Mouse (Mus musculus) ES-CJ7 (cell line): Measurements from ENCODE around the gene Ror1.

Experiments
- DNase-seq: peaks from one replicate; pipeline ENCODE4 v3.0.0; 2011; ENCODE audit warnings: low read depth, low spot score

Ror1 gene

DNA sequence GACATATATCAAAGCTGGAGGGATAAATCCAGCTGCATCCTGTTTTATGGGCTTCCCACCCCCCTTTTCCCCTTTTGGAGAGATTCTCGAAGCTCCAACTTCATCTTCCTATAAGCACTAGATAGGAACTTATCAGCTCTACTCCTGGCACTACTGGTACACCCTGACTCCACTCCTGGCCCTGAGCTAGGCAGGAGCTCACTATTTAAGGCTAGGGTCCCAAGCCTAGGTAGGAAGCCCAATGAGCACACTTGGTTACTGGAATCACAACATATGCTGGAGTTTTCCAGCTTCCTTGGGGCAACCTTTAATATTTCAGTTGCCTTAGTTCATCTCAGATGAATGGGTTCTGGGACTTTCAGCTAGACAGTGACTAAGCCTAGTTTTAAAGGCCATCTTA is 156.5 kb downstream of the Ror1 start:
- DNase-seq: no peak

DNA sequence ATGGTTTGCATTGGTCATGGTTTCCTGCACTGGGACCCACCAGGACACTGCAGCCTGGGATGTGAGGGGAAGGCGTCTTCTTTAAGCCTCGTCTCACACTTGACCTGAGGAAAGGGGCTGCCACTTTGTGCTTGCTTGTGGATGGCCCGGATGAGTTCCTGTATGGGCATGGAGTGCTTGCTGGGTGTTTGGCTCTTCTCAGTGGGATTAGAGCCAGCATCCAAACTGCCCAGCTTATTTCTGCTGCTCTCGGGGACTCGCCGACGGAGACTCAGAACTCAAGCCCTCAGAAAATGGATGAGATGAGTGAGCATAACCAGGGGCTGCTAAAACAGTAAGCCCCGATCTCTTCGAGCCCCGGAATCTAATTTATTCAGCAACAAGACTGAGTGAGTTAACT is 157.1 kb downstream of the Ror1 start:
- DNase-seq: no peak

DNA sequence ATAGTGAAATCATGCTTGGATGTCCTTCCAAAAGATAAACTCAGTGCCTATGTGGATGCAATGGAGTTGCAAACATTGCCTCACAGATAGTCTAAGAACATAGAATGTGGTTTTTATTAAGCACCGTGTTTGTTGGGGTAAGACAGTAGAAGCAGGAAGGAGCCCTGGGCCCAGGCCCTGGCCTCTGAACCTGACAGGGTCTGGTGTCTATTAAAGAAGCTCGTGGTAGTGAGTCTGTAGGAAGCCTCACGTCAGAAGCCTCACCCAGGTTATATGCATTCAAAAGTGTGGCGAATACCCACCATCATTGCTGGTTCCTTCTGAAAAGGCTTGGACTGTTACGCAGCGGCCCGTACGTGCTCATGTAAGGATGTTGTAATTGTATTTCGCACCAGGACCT is 157.8 kb downstream of the Ror1 start:
- no peak for DNase-seq

DNA sequence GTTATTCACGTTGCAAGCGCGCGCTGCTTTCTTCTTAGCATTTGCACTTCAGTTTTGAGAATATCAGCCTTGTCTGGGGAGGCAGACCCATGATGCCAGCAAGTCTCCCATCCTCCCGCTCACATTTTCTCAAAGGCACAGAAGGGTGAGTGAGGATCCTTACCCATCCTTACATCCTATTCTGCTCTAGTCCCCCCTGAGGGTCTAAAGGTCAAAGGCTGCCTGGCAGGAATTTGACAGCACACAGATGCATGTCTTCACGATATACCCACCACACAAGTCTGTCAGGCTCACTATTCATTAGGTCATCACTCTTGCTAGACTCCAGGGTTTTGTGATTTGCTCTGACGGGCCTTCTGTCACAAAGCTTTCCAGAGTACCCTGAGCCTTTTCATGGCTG is 158.2 kb downstream of the Ror1 start:
- no peak for DNase-seq

DNA sequence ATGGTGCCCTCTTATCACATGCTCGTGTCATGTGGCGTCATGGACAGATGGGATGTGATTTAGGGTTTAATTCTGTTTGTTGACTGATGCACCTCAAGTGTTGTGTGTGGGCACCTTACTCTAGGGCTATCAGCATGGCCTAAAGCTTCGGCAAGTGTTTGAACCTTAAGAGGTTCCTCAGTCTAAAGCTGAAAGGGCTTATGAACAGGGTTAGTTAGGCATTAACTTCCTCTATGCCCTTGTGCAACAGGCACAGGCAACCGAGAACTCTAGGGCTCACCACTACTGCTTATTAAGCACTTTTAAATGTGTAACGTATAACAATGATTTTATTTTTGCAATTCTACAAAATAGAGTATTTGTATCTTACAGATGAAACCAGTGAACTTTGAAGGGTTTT is 162.9 kb downstream of the Ror1 start:
- no peak for DNase-seq

DNA sequence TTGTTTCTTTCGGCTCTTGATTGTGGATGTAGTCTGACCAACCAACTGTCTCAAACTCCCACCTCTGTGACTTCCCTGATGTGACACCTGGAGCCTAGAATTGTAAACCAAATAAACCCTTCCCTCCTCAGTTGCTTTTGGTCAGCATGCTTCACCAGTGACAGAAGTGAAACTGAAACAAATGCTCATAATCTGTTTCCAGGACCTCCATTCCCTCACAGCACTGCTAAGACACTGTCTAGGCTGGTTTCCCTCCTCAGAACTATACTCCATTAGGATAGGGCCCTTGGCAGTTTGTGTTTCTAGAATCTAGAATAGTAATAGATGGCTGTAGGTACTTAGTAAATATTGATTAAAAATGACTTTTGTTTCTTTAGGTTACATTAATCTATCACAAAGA is 168.3 kb downstream of the Ror1 start:
- DNase-seq: no peak

DNA sequence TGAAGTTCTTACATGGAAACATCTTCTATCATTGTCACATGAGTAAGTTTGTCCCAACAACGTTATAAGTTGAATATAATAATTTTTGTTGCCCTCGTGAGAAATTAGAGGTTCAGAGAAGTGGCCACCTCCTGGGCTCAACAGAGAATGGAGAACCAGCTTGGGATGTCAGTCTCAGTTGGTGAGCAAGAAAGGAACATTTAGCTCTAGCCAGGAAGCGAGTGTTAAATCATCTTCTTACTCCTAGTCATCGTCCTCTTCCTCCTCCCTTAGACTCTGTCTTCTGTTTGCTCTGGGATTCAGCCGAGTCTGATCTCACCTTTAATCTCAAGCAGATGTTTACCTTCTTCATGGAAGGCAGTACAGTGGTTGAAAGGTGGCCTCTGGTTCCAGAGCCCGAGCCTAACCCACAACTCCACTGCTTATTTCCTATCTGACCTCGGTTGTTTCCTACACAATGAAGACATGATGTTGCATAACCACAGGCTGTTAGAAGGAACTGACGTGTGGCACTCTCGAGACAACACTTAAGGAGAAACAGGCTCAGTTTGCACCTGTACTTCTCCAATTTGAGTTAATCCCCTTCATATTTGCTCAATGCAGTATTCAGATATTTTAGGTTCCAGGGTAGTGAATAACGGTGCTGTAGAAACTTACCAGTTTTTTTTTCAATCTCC is 175.6 kb downstream of the Ror1 start:
- DNase-seq: no peak

DNA sequence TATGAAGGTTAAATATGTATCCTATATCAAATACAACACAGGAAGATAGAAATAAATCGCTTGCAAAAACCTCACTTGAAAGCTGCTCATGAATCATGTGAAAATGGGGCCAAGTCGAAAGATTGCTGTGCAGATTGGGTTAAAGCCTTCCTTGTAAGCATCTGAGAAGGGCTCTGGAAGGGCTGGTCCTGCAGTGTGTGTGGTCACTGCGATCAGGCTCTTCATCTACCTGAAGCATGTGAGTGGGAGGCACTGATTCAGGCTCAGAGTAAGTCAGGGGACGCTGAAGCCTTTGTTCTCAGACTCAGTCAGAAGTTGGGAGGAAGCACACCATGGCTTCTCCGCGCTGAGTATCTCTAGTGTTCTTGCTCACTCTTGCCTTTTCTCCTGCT is 176.1 kb downstream of the Ror1 start:
- DNase-seq: no peak

DNA sequence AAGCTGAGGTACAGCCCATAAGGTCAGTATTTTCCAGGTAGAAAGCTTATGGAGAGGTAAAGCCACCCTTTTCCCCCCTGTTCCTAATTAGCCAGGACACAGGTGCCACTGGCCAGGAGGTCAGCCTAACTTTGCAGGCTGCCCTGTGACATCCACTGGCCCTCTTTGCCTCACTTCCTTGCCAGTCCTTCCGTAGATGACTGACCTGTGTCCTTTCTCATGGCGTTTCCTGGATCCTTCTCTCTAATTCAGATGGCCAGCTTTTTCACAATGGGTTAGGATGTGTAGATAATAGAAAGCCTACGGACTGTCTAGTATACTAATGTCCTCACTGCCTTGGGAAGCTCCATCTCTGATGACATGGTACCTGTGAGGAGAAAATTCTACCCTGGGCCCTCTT is 177.8 kb downstream of the Ror1 start:
- no peak for DNase-seq

DNA sequence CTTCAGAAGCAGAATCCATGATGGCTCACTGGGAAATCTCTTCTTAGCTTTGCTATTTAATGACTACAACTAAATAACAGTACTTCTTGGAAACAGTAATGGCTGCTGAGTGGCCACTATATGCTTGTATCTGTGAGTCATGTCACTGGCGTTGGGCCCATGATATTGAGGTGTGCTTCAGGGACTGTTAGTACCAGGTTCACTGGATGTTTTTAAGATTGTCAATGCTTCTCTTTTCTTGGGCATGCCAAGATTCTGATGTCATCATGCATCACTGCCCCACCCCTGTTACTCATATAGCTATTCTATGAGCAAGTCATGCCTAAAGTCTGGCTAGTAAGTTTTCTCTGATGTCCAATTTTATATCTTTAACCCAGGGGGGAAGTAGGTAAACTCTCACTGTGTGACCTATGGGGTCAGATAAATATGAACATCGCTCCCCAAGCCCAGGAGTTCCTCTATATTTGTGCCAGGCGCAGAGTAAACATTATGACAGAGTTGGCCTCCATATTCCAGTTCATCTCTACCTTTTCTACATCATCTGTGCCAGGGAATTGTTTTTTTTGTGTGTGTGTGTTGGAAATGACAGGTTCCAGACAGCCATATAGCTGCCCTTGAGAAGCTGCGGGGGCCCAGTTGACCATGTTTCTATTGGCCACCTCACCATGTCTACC is 178.4 kb downstream of the Ror1 start:
- DNase-seq: no peak

DNA sequence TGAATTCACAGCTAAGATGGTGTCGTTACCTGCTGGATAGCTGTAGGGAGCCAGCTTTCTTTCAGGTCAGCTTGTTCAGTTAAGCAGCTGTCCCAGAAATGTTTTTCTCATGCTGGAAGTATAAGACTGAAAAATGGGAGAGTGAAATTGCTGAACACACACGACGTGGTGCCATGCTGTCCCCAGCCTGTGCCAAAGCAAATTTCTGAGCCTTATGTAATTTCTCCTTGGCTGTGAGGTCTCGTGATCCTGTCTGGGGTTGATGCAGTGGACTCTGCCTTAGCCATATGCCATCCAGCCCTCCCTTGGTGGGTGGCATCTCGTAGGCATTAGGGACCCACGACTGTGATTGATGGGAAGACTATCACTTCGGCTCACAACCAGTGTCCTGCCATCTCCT is 180.9 kb downstream of the Ror1 start:
- DNase-seq: no peak

DNA sequence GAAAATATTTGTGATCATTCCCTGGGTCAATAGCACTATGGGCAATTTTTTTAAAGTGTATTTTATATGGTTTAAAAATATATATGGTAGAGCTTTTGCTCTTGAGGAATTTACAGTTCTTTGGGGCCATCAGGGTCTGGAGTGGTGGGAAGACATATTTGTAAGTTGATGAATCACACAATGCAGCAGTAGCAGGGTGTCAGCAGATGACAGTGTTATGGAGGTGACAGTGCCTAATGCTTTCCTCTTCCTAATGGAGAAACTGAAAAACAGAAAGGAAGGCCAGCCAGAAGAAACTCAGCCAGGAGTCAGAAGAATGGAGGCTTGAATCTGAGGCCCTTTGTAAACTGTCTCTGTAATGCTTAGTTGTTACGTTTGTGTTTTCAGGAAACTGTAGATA is 181.4 kb downstream of the Ror1 start:
- no peak for DNase-seq

DNA sequence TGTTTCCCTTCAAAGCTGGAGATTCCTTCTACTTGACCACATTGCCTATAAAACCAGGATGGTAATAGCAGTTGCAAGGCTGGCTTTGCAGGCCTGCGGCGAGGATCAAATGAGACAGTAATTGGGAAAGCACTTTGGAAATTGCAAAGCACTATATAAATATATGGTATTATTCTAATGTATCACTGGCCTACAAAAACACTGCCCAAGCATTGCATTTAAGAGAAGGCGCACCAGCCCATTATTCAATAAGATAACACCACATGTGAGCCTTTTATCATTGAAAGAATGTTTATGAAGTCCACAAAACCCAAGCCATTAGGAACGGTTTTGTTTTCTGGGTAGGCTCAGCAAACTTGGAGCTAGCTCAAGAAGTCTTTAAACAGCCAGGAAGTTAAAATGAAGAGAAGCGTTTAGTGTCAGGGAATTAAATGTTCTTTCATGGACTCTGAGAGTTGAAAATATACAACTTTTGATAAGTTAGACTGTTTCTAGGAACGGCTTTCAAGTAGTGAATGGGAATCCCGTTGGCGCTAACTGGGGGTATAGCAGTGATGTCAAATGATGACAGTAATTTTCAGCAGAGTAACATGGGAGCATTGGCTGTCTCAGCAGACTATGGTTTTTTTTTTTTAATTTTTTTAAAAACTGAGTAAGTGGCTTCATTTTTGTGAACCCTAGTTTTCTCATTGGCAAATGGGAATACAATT is 187.7 kb downstream of the Ror1 start:
- DNase-seq: no peak

DNA sequence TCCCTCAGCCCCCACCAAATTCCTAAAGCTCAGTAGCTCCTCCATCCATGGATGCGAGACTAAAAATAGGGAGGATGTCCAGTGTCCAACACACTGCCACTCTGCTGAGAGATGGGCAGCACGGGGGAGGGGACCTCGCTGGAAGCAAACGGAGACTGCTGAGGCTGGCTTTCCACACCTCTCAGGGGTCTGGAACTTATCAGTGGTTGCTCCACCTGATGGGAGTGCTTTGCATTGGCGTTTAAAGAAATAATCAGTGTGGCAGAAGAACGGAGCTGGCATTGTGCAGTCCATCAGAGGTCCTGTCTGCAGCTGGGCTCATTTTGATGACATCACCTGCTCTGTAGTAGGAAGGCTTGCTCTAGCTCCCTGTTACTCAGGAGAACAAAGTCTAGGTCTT is 188.9 kb downstream of the Ror1 start:
- DNase-seq: no peak

DNA sequence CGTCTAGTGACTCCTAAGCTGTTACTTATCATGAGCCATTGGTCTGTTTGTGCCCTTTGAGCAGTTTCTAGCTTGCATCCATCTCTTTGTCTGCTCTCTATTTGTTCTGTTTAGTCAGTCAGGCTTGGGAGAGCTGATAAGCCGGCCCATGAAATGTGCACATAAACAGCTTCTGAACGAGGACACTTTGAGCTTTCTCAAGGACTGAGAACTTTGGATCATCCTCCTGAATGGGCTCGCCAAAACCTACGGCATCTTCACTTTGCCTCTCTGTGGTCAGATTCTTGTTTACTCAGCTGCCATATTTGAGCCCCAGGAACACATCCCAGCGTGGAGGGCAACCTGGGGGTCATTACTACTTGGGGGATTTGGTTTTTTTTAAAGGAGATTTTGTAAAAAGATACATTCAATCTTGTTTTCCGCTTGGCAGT is 190.5 kb downstream of the Ror1 start:
- no peak for DNase-seq

DNA sequence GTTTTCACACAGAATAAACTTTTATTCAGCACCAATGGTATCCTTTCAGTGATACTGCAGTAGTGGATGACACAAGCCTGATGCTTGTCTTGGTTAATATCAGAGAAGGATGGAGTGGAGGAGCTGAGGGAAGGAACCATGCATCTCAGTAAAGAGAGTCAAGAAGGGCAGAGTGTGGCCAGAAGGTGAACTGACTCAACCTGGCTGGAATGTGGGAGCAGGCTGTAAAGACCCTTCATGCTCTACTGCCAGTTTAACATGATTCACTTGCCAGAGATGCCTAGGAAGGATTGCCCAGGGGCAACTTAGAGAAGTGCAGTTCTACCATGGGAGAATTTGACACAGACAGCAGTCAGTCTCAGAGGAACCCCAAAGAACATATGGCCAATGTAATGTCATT is 191.2 kb downstream of the Ror1 start:
- no peak for DNase-seq

DNA sequence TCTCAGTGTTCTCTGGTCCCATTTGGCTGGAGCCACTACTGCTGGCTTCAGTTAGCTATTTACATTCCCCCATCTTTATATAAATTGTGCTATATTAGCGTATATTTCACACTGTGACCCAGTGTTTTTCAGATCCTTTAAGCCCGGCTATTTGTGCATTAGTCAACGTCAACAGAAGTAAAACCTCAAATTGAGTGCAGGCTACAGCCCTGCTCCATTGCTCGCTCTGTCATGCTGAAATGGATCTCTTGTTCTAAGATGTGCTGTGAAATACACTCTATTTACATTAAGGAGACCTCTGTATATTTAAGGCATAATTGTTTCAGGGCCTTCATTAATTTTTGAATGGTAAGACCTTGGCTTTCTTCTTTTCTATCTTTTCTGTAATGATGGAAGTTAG is 192.2 kb downstream of the Ror1 start:
- no peak for DNase-seq

DNA sequence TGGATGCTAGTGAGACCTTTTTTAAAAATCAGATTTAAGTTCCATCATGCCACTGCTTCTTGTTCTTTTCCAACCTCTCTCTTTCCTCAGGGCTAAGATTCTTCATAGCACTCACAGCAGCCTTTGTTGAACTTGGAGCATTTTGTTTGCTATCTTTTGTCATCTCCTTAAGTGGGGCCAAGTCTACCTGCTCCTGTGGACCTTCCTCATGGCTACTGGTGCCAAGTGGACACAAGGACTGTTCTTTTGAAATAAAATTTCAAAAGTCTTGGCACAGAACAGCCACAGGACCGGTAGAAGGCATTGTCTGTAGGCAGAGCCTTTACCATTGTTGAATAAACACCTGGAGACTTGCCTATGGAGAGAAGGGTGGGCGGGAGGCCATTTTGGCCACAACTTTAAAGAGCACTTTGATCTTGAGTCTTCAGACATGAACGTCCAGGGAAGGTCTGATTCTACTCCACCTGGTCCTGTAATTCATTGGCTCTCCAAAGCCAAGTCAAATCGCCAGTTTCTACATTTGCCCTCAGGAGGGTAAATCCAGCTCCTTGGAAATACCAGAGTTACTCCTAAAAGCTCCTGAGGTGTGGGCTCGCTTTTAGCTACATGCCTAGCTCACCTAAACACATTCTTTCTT is 195.5 kb downstream of the Ror1 start:
- no peak for DNase-seq

DNA sequence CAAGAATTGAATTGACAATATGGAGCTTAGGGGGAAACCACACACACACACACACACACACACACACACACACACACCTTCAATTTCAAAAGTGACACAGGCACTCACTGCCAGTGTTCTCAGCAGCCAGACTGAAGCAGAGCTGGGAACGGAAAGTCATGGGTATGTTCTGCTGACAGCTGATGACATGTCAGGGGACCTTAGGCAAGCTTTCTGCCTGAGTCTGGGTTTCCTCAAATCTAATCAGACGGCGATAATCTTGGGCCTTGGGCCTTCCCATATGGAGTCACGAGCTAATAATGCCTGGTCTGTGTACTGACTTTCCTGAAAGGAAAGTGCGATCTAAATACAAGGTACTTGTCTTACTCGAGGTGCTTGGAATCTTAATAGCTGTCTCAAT is 202.1 kb downstream of the Ror1 start:
- DNase-seq: no peak

DNA sequence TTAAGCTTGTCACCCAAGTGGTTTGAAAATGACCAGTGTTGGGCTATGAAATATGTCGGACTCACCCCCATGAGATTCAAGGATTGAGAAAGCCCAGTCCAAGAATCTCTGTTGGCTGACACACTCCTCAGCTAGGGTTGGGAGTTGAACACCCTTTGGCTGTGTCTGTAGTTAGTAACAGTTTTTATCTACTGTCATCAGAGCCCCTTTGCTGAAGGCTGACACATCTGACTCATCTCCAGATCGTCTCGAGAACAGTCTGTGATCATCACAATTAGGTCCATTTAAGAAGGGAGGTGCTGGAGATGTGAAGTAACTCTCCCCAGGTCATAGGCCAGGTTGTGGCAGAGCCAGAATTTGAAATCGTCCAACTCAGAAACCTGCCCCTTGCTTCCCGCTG is 203.0 kb downstream of the Ror1 start:
- no peak for DNase-seq

DNA sequence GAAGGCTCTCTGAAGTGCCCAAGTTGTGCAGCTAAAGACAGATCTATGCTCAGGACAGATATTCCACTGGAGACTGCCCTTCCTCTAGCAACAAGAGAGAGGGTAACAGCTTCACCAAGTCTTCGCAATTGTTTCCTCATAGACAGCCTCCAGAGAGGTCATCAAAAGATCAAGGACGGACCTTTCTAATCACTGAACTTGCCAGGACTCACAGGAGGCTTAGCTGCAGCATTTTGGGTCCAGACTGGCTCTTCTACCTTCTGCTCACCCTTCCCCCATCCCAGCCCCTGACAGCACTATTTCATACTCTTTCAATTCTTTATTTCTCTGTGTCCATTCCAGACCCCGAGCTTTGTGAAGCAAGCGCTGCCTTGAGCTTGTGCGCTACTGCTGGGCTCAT is 204.6 kb downstream of the Ror1 start:
- no peak for DNase-seq

DNA sequence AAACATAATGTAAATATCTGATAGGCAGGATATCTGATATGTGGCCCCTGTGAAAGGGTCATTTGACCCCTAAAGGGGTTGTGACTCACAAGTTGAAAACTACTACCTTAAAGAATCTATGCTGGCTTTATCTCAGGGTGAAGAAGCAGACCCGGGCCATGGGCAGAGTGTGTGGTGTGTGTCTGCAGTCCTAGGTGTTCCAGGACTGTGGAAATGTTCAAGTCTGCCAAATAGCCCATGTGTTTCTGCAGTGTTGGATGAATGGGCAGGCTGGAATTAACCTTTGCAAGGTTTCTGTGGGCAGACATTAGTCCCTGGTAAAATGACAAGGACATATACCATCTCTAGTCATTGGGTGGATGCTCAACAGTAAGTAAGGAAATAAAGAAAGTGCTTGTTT is 205.8 kb downstream of the Ror1 start:
- no peak for DNase-seq

DNA sequence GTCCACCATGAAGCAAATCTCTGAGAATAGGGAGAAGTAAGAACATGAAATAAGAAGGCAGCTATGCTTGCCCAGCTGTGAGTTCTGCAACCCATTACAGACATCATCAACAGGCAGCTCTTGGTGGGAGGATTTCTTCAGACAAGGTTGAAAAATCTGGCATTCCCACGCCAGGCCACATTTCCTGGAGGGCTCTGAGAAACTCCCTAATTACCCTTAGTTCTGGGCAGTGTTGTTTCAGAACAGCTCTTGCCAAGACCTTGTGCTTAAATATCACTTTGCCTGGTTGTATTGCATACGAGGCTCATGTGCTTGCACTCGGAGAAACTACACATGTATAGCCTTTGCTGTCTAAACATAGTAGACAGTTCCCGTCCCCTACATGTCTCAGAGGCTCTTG is 211.8 kb downstream of the Ror1 start:
- DNase-seq: no peak
